Mouse (Mus musculus) gastrocnemius, postnatal 4 days (tissue): ENCODE results near the gene Cry2. TPM values are rescaled to one million over a fixed set of nuclear protein-coding genes. Genes with fewer than 3 reads are reported as not detected.
"Not testable (repeated sequence)": the region's sequence is repeated elsewhere in the genome, so short reads cannot be mapped to it uniquely, and the experiment has no call there.

ENCODE experiments used
- DNase-seq, 2 experiments: peaks; one replicate each; pipeline ENCODE4 v3.0.0; 2021 to 2022; ENCODE audit warnings: low spot score in 2 of 2, mixed read lengths in 2 of 2
- long read RNA-seq, 2 experiments: library from polyadenylated mRNA; stranded (forward); transcript quantifications; one replicate each; pipeline ENCODE4 v2.0.0; 2021
- total RNA-seq, 2 experiments: library from RNA; stranded (reverse); gene quantifications; 2 replicates each; pipeline ENCODE4 v1.2.3; 2021

Gene Cry2
- total RNA-seq = 10 to 100 TPM; 47.6 to 59.3 TPM
- long read RNA-seq, experiment 1, transcript Cry2-201 (12 exons, 3,976 nt) = major isoform, 57 of 74 reads
- long read RNA-seq, experiment 1, partial matches to known transcripts = 12 of 74 reads
- long read RNA-seq, experiment 1, other reads (novel, unspliced or antisense) = 5 of 74 reads
- long read RNA-seq, experiment 2, transcript Cry2-201 (12 exons, 3,976 nt) = major isoform, 88 of 108 reads
- long read RNA-seq, experiment 2, partial matches to known transcripts = 5 of 108 reads
- long read RNA-seq, experiment 2, other reads (novel, unspliced or antisense) = 14 of 108 reads

- DNase-seq = peak; percentile 95 to 98
Measured at GRCm38 (mm10) chr2:92433578-92434374, at the start of gene Cry2. Gene Cry2, minus strand, starts transcription at chr2:92434043.

- DNase-seq = no peak
Measured at GRCm38 (mm10) chr2:92483505-92483904, 49.7 kb upstream of the Cry2 start.

DNA sequence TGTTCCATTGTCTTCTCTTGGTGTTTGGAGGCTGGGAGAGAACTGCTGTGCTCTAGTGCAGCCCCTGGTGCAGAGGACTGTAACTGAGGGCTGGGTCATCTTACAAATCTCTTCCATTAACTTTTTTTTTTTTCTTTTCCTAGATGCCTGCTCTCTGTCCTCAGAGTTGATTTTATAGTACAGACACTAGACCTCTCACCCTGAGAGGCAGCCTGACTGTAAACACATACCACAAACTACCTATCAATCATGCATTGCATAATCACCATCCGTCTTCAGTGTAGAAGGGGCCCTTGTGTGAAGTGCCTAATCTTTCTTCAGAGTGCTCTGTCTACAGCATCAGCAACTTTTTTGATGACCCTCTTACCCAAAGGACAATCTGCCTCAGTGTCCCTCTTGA lies 48.7 kb upstream of the Cry2 start:
- DNase-seq = no peak

DNA sequence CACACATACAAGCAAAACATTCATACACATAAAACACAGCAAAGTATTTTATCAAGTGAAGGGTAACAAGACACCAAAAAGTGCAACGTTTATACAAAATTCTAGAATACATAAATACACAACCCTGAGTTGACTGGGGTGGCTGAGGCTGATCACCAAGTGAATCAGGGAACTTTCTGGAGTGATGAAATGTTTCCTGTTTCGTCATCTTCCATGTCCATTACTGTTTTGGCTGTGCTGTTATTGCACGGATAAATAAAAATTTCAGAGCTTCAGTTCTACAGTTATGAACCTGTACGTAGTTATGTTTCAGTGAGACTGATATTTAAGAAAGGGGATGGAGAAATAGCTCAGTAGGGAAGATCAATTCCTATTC lies 44.5 kb upstream of the Cry2 start:
- no peak for DNase-seq

- DNase-seq = no peak
Measured at GRCm38 (mm10) chr2:92477672-92478312, 43.9 kb upstream of the Cry2 start.

GRCm38 (mm10) chr2:92476580-92476979 lies 42.7 kb upstream of the Cry2 start:
- not testable (repeated sequence) for DNase-seq

GRCm38 (mm10) chr2:92475711-92476110 lies 41.9 kb upstream of the Cry2 start:
- DNase-seq = no peak

DNA sequence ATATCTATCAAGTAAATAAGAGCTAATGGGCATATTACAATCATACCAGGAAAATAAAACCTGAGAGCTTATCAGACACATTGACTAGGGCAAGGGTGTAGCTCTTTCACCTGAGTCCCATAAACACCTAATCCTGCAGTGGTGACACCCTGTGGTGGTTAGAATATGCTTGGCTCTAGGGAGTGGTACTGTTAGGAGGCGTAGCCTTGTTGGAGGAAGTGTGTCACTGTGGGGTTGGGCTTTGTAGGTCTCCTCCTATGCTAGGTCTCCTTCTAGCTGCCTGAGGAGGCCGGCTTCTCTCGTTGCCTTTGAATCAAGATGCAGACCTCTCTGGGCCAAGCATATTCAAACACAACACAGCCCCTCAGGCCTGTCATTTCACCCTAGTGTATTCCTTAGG lies 41.1 kb upstream of the Cry2 start:
- DNase-seq = no peak

DNA sequence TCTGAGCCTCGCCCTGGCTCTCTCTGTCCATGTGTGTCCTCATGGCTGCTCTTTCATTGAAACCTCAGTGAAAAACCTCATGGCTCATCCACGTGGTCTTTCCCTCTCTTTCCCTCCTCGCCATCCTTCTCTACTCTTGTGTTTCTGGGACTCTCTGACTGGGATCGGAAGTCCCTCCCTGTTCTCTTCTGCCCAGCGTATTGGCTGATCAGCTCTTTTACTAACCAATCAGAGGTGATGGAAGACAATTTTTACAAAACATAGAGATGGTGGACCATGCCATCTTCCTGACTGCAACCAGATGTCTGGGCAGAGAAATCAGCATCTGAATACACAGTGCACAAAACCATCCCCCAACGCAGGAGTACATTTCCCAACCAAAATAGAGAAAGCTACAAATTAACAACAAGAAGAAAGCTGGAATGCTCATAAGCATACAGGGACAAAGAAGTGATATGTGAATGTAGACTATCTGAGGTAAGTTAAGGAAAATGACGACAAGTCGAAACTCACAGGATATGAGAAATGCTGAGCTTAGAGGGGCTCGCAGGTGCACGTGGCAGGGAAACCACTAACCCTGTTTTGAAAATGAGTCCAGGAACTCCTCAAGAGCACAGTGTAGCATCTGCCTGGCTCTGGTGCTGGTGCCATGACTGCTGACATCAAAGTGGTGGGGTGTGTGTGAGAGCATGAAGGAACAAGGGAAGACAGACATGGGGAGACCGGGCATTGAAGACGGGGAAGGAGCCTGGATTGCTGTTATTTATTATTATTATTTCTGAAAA lies 38.2 kb upstream of the Cry2 start:
- DNase-seq = no peak

GRCm38 (mm10) chr2:92464690-92465089 lies 30.8 kb upstream of the Cry2 start:
- DNase-seq = no peak

DNA sequence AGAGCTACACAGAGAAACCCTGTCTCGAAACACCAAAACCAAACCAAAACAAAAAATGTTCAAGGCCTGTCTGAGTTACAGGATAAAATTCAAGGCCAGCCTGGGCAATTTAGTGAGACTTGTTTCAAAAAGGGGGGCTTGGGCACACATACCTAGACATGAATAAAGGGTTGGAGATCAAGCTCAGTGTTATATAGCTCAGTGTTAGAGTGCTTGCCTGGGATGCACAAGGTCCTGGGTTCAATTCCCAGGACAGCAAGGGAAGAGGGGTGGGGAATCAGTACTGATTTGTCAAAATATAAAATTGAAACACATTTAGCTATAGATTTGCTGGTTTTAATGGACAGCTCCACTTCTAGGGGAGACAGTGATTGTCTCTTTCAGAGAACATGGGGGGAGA lies 27.4 kb upstream of the Cry2 start:
- no peak for DNase-seq

GRCm38 (mm10) chr2:92459921-92460707 lies 26.3 kb upstream of the Cry2 start, which contains the start of gene Slc35c1:
Gene Slc35c1, minus strand, starts transcription at chr2:92460538.
- DNase-seq = peak in 1 of 2 experiments; percentile 19

GRCm38 (mm10) chr2:92459141-92459920 lies 25.5 kb upstream of the Cry2 start:
- peak; percentile 61 to 78 for DNase-seq

GRCm38 (mm10) chr2:92458481-92458880 lies 24.6 kb upstream of the Cry2 start:
- no peak for DNase-seq

- no peak for DNase-seq
Measured at GRCm38 (mm10) chr2:92456970-92457530, 23.2 kb upstream of the Cry2 start.

GRCm38 (mm10) chr2:92455704-92456103 lies 21.9 kb upstream of the Cry2 start:
- no peak for DNase-seq

GRCm38 (mm10) chr2:92454166-92454565 lies 20.3 kb upstream of the Cry2 start:
- no peak for DNase-seq

DNA sequence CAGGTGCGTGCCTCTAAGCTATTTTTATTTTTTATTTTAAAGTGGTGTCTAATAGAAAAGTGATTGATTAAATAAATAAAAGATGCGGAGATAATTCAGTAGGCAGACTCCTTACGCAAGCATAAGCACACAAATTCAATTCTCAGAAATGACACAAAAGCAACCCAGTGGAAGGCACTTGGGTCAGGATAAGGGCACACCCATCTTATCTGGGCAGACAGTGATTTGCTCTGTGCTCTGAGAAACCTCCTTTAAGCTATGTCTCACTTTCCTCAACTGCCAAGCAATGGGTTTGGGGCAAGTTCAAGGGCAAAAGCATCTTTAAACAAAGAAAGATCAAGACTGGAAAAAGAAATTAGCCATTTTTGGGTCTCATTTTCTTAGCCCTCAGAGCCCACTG lies 17.3 kb upstream of the Cry2 start:
- no peak for DNase-seq

- no peak for DNase-seq
Measured at GRCm38 (mm10) chr2:92447121-92447740, 13.4 kb upstream of the Cry2 start.
